Mouse (Mus musculus): ENCODE results near the gene Mad1l1.

- no peak for TF ChIP-seq RCOR1 (IDR thresholded peaks at IDR 0.05; ENCODE audit: low read depth, low read length)
- TF ChIP-seq JUND (IDR thresholded peaks at IDR 0.05; ENCODE audit: low read depth, low read length), result no peak
- no peak for TF ChIP-seq POLR2AphosphoS2 (IDR thresholded peaks at IDR 0.05; ENCODE audit: low read length)
- no peak for TF ChIP-seq CTCF (IDR thresholded peaks at IDR 0.05 in 2 of 3, conservative IDR thresholded peaks at IDR 0.05 in 1 of 3; ENCODE audit: control insufficient read depth in 1 of 3, insufficient read depth in 1 of 3, low read depth in 2 of 3, low read length in 3 of 3, poor library complexity in 1 of 3, severe bottlenecking in 1 of 3)
- no peak for TF ChIP-seq RAD21 (IDR thresholded peaks at IDR 0.05; ENCODE audit: low read depth, low read length)
- TF ChIP-seq CHD1 (IDR thresholded peaks at IDR 0.05; ENCODE audit: low read depth, low read length), result no peak
- no peak for TF ChIP-seq MAX (IDR thresholded peaks at IDR 0.05; ENCODE audit: low read length)
- TF ChIP-seq ZKSCAN1 (IDR thresholded peaks at IDR 0.05; ENCODE audit: low read depth, low read length), result no peak
Measured at GRCm38 (mm10) chr5:139979371-139979770, 342.0 kb downstream of the Mad1l1 start.

All from MEL (cell line).